Mouse (Mus musculus) natural killer cell, adult 2 months (primary cell): ENCODE measurements at regions not wholly inside any gene's neighbourhood (a gene's known extent, or its start where the extent isn't known, plus 50 kb on each side); places are given as distances from the start of the nearest gene placed in this dataset.
A peak's percentile ranks its signal among the peaks of the same experiment; 100 is the strongest.

Experiments
- DNase-seq, 2 experiments: peaks; one replicate each; pipeline ENCODE4 v3.0.0; 2022; ENCODE audit warnings: low spot score in 2 of 2

DNA sequence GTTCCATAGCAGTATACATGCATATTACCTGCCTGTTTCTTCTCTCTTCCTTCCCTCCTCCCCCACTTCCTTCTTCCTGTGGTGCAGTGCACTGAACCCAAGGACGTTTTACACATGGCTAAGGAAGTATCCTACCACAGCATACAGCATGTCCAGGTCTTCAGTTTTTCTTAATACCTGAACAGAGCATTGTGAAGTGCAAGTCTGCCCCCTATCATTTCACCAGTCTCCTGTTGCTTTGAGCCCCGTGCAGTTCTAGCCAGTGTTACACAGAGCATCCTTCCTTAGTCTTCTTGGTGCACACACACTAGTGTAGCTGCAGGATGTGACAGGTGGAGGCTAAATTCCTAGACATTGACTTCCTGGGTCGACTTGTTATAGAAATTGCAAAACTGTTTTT, 53.7 kb upstream of the Foxb1 start:
- no peak for DNase-seq

DNA sequence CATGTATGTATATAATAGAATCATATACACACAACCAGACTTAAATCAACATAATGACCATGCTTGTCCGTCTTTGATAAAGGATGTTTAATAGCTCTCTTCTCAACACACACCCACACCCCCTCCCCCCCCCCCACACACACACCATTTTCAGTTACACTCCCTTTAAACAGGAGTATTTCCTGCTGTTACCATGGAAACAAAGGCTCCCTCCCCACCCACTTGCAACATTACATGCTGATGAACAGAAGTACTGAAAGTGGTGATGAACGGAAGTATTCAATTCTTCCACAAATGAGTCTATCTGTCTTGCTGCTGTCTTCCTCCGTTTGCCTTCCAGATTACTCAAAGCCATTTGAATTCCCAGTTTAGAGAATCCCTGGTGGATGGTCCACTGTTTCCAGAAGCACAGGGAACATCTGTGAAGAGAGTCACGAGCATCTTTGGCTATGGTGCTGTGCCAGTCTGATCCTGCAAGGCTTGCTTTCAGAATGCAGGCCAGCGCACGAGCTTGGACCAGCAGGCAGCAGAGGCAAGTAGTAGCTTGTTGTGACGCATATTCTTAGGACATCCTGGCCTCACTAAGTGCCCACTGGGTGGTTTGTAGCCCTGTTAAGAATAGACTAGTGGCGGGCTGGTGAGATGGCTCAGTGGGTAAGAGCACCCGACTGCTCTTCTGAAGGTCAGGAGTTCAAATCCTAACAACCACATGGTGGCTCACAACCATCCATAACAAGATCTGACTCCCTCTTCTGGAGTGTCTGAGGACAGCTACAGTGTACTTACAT, 62.6 kb upstream of the Foxb1 start:
- no peak for DNase-seq

DNA sequence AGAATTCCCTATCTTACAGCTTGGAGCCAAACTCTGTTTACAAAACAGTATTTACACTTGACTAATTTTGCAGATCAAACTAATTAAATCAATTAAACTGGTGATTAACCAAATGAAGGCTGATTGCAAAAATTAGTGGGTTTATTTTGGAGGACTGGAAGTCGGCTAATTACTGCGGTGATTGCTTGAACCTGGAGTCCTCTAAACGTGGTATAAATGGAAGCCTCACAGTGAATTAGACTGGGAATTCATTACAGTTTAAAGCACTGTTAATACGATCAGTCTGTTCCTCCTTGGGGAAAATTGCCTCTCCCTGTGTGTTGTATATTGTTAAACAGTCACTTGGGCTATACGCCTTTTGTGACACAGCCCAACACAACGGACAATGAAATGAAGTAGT, 67.7 kb upstream of the Foxb1 start:
- DNase-seq, result no peak

DNA sequence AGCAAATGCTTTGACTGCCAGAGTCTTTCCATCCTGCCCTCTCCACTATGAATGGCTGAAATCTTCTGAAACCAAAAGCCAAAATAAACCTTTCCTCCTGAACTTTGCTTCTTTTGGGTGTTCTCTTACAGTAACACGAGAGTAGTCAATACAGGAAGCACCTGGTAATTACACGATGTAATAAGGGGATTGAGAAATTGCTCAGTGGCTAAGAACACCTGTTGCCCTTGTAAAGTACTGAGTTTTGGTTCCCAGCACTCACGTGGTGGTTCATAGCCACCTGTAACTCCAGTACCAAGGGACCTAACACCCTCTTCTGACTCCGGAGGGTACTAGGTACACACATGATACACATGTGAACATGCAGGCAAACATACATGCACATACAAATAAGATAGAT, 74.7 kb upstream of the Foxb1 start:
- DNase-seq, result no peak

DNA sequence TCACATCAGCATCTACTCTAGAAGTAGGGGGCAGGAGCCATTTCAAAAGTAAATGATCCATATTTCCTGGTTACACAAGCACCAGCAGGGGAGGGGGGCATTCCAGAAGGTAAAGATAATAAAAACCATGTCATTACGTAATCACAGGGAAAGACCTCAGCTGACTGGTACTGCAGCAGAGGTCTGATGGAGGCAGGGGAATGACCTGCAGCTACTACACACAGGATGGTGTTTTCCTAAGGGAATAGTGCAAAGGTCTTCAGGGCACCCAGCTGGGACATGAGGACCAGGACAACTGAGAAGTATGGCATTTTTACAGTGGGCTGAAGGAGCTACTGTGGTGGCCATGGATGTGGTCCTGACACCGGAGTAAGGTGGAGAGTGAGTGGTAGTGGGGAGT, 78.5 kb upstream of the Foxb1 start:
- DNase-seq, result no peak

DNA sequence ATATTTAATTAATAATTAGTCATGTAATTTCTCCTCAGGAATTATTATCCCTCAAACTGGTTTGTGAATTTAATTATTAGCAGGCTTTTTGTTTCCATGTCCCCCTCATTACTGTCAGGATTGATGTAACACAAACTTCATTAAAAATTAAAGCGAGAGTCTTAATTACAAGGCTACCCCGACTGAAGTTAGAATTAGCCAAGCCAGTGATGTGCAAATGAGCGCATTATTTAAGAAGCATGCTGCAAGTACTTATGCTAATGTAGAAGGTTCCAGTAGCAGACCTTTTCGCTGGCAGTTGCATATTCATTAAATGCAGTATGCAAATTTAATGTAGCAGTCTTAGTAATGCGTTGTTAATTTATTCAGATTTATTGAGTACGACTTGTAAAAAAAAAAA, 84.0 kb upstream of the Foxb1 start:
- DNase-seq, result no peak

DNA sequence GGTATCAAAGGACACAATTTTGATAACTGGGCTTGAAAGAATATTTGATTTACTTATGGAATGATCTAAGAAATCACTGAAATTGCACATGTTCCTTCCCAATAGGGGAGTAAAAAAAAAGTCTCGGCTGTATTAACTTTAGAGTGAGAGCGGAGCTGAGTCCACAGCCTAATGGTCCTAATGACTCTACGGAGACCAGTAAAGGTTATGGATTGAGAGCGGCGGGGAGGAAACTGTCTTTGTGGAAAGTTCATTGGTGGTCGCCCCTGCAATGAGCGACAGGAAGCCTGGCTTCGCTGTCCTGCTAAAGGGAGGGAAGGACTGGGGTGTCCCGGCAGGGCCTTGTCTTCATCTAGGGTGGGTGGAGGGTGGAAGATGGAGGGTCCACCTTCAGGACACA, 84.5 kb upstream of the Foxb1 start:
- DNase-seq, result no peak

DNA sequence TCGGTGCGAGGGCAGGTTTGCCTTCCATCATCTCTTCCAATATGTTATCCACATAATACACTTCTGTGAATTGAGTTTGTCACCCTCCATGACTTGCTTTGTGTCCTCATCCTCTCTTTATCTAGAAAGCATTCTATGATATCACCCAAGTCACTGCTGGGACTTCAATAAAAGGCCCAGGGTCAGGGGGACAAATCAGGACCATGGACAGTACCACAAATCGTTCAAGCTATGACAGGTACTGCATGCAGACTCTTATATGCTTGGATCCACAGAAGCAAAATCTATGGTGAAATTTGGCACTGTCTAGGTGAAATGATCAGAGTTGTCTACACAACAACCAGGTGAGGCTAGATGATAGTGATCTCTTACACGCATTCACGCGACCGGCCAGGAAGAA, 95.9 kb upstream of the Foxb1 start:
- DNase-seq, result no peak

DNA sequence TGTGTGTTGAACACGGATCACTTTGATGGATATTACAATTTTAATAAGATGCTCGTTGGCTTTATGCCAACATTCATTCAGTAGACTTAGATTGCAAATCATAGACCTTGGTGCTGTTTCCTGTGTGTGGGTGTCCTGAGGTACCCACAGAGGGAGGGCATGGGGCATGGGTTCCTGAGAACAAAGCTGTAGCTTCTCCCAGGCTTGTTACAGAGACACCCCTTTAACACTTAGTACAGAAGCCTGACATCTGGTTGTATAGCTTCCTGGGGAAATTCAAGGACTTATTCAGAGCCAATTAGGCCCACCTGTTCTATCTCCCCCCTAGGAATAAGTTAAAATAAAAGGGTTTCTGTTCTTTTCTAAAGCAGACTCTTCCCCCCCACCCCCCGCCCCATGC, 97.9 kb upstream of the Foxb1 start:
- DNase-seq, result no peak

DNA sequence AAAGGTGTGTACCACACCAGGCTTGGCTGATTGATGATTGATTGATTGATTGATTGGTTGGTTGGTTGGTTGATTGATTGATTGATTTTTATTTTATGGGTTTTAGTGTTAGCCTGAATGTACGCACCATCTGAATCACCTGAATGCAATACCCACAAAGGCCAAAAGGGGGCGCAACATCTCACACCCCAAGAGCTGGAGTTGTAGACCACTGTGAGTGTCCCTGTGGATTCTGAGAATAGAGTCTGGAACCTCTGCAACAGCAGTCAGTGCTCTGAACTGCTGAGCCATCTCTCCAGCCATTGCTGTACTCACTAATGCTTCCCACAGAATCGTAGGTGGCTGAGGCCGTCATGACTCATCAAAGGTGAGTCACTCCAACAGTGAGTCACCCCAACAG, 109.4 kb upstream of the Foxb1 start:
- DNase-seq, result peak; percentile 1

DNA sequence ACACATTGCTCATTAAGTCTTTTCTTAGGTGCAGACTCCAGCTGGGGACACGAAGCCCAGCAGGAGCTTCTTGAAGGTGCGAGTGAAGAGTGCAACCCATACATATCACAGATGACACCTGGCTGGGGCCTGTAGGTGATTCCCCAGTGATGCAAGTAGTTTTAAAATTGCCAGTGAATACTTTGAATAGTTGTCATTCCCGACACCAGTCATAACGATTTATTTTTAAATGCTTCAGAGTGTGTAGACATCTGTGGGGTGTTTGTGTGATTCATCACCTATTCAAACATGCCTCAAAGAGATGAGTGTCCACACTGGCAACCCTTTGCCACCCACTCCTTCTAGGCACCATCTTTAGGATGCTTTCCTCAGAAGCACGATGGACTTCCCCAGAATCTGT, 102.9 kb upstream of the Bnip2 start:
- no peak for DNase-seq

DNA sequence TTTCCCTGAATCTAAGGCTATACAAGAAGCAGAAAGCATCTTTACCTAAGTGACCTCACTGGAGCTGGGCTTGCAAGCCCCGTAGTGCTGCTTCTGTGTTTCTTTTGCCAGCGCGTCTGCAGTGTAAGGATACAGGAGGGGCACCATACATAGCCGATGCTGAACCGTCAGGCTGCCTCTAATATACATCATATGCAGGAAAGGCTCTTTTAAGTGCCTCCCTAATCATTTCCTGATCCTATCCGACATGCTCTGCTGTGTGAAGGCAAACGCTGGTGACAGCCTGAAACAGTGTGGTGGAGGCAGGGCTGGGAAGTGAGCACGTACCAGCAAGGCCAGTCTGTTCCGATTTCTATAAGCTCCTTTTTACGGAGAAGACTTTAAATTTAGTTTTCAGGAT, 91.2 kb upstream of the Bnip2 start:
- DNase-seq, result no peak

DNA sequence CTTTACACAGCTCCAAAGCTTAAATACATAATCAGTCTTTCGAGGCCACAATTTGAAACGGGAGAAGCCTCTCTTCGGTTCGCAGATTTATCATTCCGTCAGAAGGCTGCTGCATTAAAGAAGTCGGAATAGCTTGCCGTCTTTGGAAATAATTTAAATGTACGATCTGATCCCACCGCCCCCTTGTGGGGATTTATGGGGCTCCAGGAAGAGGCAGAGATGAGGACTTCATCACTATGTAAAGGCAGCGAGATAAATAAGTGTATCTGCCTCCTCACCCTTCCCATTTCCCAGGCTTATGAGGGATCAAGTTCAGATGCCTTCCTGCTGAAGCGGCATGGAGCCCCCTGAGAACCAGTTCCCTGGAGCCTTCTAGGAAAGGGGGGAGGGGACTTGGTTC, 89.9 kb upstream of the Bnip2 start:
- no peak for DNase-seq

DNA sequence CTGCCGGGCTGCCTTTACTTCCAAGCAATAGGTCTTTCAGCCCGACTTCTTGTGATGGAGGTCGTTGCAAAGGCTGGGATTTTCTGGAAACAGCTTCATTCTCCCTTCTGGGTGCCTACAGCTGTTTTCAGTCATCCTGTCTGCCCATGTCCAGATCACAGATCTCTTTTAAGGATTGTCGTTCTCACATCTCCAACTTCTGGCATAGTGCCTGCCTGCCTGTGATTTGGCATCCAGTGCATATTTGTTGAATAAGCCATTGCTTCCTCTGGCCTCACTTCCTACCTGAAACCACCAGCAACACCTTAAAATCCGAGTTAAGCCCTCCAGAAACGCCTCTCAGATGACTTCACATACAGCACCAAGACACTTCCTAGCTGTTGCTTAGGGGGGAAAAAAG, 88.4 kb upstream of the Bnip2 start:
- DNase-seq, result no peak

DNA sequence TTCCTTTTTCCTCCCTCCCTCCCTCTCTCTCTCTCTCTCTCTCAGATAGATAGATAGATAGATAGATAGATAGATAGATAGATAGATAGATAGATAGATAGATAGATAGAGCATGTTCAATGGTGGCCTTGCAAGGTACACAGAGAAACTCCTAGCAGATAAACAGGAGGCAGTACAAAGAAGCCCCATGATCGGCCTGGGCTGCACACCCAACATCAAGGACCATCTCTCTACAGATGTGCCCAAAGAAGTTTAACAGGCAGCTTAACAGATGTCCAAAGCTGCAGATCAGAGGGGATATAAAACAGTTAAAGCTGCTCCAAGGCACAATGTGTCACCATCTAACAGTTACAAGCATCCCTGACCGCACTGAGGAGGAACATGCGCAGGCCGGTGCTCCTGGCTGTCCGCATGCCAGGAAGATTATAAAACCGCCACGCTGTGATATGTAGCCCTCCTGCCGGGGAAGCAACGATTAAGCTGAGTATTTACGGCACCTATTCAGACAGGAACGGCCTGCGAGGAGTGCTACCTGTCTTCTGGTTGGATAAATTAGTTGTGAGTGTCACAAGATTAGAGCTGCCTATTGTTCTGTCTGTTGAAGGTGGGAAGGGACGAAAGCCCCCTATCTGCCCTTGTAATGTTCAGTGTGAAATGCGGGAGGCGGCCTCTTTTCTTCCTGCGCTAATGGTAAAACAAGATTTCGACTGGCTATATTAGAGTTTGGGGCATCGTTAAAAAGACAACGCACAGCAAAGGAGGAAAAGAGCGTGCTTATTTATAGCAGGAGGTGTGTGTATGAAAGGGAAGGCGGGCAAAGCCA, 81.9 kb upstream of the Bnip2 start:
- no peak for DNase-seq

DNA sequence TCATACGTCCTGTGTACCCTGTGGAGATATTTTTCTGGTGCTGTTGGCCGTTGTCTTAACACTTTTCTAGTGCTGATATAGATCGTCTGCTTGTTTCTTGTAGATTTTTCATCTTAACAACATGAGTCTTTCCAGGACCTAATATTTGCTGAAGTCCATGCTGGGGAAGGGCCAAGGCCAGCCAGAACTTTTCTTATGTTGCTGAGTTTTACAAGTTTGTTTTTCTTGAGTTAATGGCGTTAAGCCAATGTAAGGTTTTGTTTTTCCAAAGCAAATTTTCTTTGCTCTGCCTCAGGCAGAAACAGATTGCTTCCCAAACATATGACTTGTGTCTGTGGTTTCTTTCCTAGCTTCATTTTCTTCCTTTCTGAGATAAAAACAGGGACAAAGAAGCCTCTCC, 78.6 kb upstream of the Bnip2 start:
- DNase-seq, result no peak

DNA sequence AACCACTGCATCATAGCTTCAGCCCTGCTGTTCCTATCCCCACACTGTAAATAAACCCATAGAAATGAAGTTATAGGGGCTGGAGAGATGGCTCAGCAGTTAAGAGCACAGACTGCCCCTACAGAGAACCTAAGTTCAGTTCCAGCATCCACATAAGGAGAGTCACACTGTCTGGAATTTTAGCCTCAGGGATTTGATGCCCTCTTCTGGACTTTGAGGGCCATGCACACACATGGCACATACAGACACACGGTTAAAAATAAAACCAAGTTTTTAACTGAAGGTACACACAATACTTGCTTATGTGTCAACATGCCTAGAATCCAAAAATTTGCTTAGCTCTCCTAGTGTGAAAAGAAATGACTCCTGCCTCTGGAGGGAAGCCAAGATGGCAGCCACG, 61.1 kb upstream of the Bnip2 start:
- no peak for DNase-seq

DNA sequence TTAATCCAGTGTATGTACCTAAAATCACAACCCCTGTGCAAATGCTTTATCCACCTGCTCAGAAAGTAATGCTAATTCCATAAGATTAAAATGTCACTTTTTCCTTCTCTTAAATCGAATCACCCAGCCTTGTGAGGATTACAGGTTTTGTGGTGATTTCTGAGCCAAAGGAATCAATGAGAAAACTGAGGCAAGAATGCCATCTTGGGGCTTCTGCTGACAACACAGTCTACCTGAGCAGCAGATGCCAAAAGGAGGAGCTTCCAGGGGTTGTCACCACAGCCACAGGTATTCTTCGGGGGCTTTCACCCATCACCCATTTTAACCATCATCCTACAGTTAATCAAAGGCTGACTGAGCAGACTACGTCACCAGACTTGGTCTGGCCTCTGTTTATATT, 51.4 kb upstream of the Bnip2 start:
- no peak for DNase-seq
